Mouse (Mus musculus) ES-Bruce4 (cell line): Measurements from ENCODE around the gene Dab1. TPM values are rescaled to one million over a fixed set of nuclear protein-coding genes. Genes with fewer than 3 reads are reported as not detected.

ENCODE experiments used
- H3K27ac ChIP-seq: 2 replicates; pipeline ENCODE4 v1.5.1; 2012; ENCODE audit warnings: low read length, inconsistent platforms; ENCODE audit not compliant: insufficient read depth
- H3K27me3 ChIP-seq: 2 replicates; pipeline ENCODE4 v1.6.1; 2012; ENCODE audit warnings: mild to moderate bottlenecking, low read length, inconsistent platforms; ENCODE audit not compliant: control insufficient read depth, poor library complexity, insufficient read depth, severe bottlenecking
- H3K36me3 ChIP-seq: 2 replicates; pipeline ENCODE4 v1.6.1; 2012; ENCODE audit warnings: inconsistent platforms, mild to moderate bottlenecking, low read length, moderate library complexity; ENCODE audit not compliant: control insufficient read depth, poor library complexity, insufficient read depth, severe bottlenecking
- H3K4me1 ChIP-seq: one replicate; pipeline ENCODE4 v1.8.1; 2011; ENCODE audit warnings: low read length; ENCODE audit not compliant: control insufficient read depth, insufficient read depth
- H3K4me3 ChIP-seq: 2 replicates; pipeline ENCODE4 v1.5.1; 2011; ENCODE audit warnings: low read depth, mild to moderate bottlenecking, low read length
- H3K9ac ChIP-seq: 2 replicates; pipeline ENCODE4 v1.6.1; 2012; ENCODE audit warnings: low read depth, mild to moderate bottlenecking, inconsistent platforms; ENCODE audit not compliant: poor library complexity, severe bottlenecking
- H3K9me3 ChIP-seq: replicated peaks from 2 replicates; pipeline ENCODE4 v1.6.1; 2012; ENCODE audit warnings: mild to moderate bottlenecking, low read length, inconsistent platforms; ENCODE audit not compliant: control insufficient read depth, poor library complexity, insufficient read depth, severe bottlenecking
- CTCF ChIP-seq: IDR thresholded peaks from one replicate; pipeline ENCODE4 v1.8.1; 2011; ENCODE audit warnings: low read depth, low read length
- EP300 ChIP-seq: IDR thresholded peaks from 2 replicates; pipeline ENCODE4 v1.6.1; 2011; ENCODE audit warnings: low read depth, low read length; ENCODE audit not compliant: insufficient read depth
- POLR2A ChIP-seq: IDR thresholded peaks from one replicate; pipeline ENCODE4 v1.8.1; 2011; ENCODE audit warnings: low read length; ENCODE audit not compliant: insufficient read depth
- polyA plus RNA-seq: library from polyadenylated mRNA; stranded (reverse); fragments of >200 nt; gene quantifications from 2 replicates; pipeline ENCODE4 v1.2.4, GENCODE M21; 2011; ENCODE audit warnings: low read depth; ENCODE audit not compliant: missing spikeins, insufficient read depth, insufficient read length

Gene Dab1
- polyA plus RNA-seq, 1 experiment: 4.8 TPM

GRCm38 (mm10) chr4:104332399-104332798 is 713.2 kb downstream of the Dab1 start:
- H3K4me3 ChIP-seq: no peak overlapping the region
- no peak overlapping the region for H3K27ac ChIP-seq
- no peaks in the 10 kb centered on the region for H3K9me3 ChIP-seq
- TF ChIP-seq CTCF (no peak), EP300 (no peak), POLR2A (no peak)
- H3K36me3 ChIP-seq: no peaks in the 10 kb centered on the region
- no peak overlapping the region for H3K9ac ChIP-seq
- H3K4me1 ChIP-seq: no peaks in the 10 kb centered on the region
- H3K27me3 ChIP-seq: no peaks in the 10 kb centered on the region

DNA sequence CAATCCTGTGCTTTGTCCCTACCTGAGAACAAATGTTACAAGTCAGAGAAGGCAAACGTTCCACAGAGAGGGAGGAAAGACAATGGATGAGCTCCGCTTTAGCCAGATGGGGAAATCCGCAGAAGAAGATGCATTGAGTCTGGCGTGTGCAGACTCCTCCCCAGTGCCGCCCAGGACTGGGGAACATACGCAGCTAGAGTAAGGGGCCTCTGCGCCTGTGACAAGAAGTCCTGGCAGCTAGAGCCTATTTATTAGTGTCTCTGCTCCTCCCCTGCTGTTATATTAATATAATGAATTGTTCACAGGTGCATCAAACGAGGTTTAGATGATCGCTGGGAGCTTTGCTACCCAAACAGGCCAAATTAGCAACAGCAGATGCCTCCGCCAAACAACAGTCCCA is 718.1 kb downstream of the Dab1 start:
- H3K4me1 ChIP-seq: no peaks in the 10 kb centered on the region
- H3K9ac ChIP-seq: no peak overlapping the region
- TF ChIP-seq CTCF: no peak
- no peak for TF ChIP-seq EP300
- no peak for TF ChIP-seq POLR2A
- H3K27me3 ChIP-seq: no peaks in the 10 kb centered on the region
- H3K27ac ChIP-seq: no peak overlapping the region
- no peaks in the 10 kb centered on the region for H3K9me3 ChIP-seq
- H3K36me3 ChIP-seq: no peaks in the 10 kb centered on the region
- H3K4me3 ChIP-seq: no peak overlapping the region

DNA sequence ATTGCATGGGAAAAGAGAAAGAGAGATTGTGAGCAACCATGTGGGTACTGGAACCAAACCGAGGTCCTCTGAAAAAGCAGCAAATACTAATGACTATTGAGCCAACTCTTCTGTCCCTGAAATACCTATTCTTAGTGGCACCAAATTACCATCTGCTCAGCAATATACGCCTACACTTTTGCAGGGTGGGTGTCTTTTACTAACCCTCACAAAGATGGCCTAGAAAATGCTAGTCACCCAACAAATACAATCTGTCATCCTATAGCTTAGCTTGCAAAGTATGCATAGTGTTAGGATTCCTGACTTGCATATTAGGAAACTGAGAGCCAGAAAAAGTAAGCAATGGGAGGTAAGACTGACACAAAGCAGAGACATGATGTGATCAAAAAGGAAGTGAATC is 719.2 kb downstream of the Dab1 start:
- H3K4me3 ChIP-seq: no peak overlapping the region
- no peaks in the 10 kb centered on the region for H3K27me3 ChIP-seq
- H3K9me3 ChIP-seq: no peaks in the 10 kb centered on the region
- no peaks in the 10 kb centered on the region for H3K36me3 ChIP-seq
- no peak overlapping the region for H3K9ac ChIP-seq
- H3K4me1 ChIP-seq: no peaks in the 10 kb centered on the region
- no peak overlapping the region for H3K27ac ChIP-seq
- no peak for TF ChIP-seq POLR2A
- no peak for TF ChIP-seq CTCF
- TF ChIP-seq EP300: no peak

DNA sequence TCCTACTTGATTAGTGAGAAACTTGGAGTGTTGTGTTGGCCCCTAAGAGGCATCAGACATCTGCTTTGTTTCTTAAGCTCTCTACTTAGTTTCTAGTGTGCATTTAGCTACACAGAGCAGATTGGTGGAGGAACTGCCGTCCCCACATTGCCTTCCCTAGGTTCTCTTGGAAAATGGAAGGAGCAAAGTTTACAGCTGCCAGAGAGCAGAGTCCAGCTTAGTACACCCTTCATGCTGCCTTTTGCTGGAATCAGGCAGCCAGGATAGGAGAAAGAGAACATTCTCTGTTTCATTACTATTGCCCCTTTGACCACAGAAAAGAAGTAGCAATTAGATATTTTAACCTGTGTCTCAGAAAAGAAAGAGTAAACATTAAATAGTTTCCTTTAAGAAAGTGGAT is 742.2 kb downstream of the Dab1 start:
- Histone ChIP-seq H3K36me3 (no peaks in the 10 kb centered on the region), H3K4me3 (no peak overlapping the region), H3K9me3 (no peaks in the 10 kb centered on the region), H3K4me1 (no peaks in the 10 kb centered on the region), H3K27me3 (peaks cover 7% of the 10 kb centered on the region), H3K27ac (no peak overlapping the region), H3K9ac (no peak overlapping the region)
- TF ChIP-seq CTCF: no peak
- no peak for TF ChIP-seq EP300

DNA sequence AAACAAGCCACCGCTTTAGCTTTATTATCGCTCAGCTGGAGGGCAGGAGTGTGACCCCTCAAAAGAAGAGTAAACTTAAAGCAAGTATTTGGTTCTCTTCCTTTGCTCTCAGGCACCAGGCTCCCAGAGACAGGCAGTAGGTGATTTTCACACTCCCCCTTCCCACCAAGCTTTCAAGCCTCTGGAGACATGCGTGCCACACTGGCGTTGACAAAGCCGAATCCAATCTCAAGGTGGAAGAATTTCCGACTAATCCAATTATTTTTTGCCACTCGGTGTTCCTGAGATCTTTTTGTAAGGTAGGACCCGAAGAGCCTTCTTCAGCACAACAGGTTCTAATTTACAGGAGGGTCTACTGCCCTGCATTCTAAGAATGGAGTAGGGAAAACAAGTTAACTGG is 747.3 kb downstream of the Dab1 start:
- H3K27me3 ChIP-seq: peaks cover 7% of the 10 kb centered on the region
- H3K4me1 ChIP-seq: no peaks in the 10 kb centered on the region
- H3K27ac ChIP-seq: no peak overlapping the region
- H3K4me3 ChIP-seq: peak overlapping the region; percentile 68
- no peaks in the 10 kb centered on the region for H3K9me3 ChIP-seq
- peak overlapping the region; percentile 62 for H3K9ac ChIP-seq
- no peaks in the 10 kb centered on the region for H3K36me3 ChIP-seq
- TF ChIP-seq POLR2A: no peak
- no peak for TF ChIP-seq CTCF
- no peak for TF ChIP-seq EP300

DNA sequence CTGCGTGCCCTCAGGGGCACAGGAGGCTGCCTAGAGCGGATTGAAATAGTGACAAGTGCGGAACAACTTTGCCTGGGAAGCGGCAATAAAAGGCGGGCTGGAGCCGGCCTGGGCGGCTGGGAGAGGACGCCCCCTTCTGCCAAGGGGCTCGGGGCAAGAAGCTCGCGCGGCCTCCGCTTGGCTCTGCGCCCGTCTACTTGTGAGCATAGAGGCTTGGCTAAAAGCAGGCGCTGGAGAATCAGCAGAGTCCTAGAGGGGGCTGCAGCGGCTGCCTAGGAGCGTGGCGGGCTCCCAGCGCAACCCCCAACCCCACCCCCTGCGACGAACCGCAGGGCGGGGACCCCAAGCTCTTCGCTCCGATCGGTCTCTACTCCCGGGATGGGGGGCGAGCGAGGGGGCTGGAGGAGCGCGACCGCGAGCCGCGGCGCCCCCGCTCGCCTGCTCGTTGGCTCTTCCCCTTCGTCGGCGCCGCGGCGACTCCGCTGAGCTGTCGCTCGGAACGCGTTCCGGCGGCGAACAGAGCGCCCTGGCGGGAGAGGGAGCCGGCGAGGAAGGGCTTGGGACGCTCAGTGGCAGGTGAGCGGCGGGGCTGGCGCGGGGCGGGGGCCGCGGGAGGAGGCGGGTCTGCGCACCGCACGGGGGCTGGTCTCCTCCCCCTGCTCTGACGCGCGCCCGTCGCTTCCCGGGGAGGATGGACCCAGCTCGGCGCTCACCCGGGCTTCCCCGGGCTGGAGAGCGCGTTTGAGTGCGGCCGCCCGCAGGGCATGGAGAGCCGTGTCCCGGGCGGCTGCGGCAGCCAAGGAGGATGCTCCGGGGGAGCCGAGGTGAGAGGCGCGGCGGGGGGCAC is 748.0 kb downstream of the Dab1 start:
- Histone ChIP-seq H3K4me3 (peak overlapping the region; percentile 68), H3K9me3 (no peaks in the 10 kb centered on the region), H3K27ac (no peak overlapping the region), H3K9ac (peak overlapping the region; percentile 62), H3K36me3 (no peaks in the 10 kb centered on the region), H3K4me1 (no peaks in the 10 kb centered on the region), H3K27me3 (peaks cover 7% of the 10 kb centered on the region)
- TF ChIP-seq CTCF (peak; percentile 14), EP300 (no peak), POLR2A (no peak)
